Mouse (Mus musculus) E14TG2a.4 (cell line): ENCODE measurements around the gene Relt.

Experiments
- CTCF ChIP-seq: conservative IDR thresholded peaks from 2 replicates; pipeline ENCODE4 v1.5.1; 2014; ENCODE audit warnings: low read length
- NANOG ChIP-seq: IDR thresholded peaks from 2 replicates; pipeline ENCODE4 v1.6.1; 2014; ENCODE audit warnings: borderline replicate concordance, low read length, mixed read lengths
- POU5F1 ChIP-seq: IDR thresholded peaks from 2 replicates; pipeline ENCODE4 v1.6.1; 2014; ENCODE audit warnings: low read length, borderline replicate concordance

DNA sequence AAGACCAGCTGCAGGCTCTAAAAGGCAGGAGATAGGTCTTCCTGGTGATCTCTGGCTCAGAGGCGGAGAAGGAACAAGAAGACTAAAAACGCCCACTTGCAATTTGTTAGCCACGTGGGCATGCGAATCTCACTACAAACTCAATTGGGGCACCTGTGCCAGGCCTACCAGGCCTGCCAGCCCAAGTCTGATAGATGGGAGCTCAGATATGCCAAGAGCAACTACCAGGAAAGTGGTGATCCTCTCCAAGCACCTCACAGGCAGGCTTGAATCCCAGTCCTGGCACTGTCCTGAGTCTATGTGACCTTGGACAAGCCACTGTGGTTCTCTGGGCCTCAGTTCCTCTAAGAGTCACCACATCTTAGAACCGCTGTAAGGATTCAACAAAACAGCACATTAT lies 2.0 kb downstream of the Relt start:
- TF ChIP-seq CTCF: no peak
- no peak for TF ChIP-seq NANOG
- TF ChIP-seq POU5F1: no peak
